Mouse (Mus musculus): ENCODE results near the gene Grid2.

DNA sequence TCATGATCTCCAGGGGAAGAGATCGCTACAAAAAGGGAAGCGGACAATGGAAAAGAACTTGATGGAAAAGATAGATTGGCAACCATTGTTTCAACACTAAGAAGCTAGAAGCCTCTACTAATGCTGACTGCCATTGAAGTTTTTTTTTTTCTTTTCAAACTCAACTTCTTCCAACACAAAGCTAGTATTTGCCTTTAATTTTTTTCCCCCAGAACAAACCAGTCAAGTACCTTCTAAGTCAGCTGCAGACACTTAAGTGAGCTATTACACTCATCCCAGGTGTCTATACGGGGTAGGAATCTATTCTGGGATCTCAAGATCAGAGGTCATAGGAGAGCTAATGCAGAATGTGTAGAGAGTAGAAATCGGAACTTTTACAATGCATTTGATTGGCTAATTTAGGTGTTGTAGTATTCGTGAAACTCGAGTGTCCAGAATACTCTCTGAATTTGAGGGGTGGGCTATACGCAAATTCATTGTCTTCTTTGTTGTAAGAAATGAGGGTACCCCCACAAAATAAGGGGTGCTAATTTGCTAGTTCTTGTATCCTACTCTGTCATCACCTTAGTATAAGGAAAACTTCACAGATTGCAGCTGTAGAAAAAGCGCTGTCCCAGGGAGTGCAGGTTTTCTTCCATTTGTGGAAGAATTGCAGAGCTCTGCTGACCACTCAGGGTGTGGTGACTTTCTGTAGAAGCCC lies 1476.1 kb downstream of the Grid2 start:
- TF ChIP-seq GATA1 (IDR thresholded peaks at IDR 0.05; ENCODE audit: low read length) (no peak), TAL1 (IDR thresholded peaks at IDR 0.05; ENCODE audit: low read length) (no peak)

Measured in erythroblast, embryonic 14.5 days (primary cell).